Mouse (Mus musculus): ENCODE results near the gene Nkx3-2.

- TF ChIP-seq EP300 (IDR thresholded peaks at IDR 0.05; ENCODE audit: insufficient read depth, low read depth, low read length) (no peak), CTCF (IDR thresholded peaks at IDR 0.05; ENCODE audit: low read depth, low read length) (no peak)
These were observed 47.0 kb upstream of the Nkx3-2 start for GRCm38 (mm10) chr5:41811279-41811678.

Data from ES-Bruce4 (cell line).